Mouse (Mus musculus): ENCODE results near the gene Plcg1.

Gene Plcg1

DNA sequence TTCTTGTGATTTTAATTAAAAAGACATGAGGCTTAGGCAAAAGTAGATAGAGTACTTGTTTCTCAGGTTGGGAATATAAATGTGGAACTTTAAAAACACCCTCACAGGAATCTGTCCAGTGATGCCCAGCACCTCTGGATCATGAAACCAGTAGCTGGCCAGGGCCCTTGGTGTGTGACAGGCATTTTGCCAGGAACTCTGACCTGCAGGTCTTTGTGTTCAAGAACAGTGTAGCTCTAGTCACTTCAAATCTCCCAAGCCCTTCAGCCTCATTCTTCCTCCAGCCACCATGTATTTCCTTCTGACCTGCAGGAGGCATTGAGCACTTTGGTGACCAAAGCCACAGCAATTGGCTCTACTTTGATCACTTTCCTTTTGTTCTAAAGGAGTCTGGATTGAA, 39.3 kb downstream of the Plcg1 start:
- DNase-seq (ENCODE audit: low read depth, low spot score), result no peak

DNA sequence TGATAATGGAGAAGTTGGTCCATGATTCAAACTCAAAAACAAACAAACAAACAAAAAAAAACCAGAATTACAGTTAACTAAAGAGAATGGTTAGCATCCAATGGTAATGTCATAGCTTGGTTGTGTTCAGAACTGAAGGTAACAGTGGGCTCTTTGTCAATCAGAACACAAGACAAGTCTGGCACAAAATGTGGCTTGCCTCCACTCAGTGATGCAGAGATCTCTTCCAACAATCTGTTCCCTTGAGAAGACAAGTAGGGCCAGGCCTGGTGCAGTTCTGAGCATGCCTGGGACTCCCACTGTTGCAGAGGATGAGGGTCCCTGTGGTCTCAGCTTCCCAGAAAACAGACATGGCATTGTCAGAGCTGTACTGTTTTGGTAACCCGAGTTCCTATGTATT, 39.8 kb downstream of the Plcg1 start:
- no peak for DNase-seq (ENCODE audit: low read depth, low spot score)

DNA sequence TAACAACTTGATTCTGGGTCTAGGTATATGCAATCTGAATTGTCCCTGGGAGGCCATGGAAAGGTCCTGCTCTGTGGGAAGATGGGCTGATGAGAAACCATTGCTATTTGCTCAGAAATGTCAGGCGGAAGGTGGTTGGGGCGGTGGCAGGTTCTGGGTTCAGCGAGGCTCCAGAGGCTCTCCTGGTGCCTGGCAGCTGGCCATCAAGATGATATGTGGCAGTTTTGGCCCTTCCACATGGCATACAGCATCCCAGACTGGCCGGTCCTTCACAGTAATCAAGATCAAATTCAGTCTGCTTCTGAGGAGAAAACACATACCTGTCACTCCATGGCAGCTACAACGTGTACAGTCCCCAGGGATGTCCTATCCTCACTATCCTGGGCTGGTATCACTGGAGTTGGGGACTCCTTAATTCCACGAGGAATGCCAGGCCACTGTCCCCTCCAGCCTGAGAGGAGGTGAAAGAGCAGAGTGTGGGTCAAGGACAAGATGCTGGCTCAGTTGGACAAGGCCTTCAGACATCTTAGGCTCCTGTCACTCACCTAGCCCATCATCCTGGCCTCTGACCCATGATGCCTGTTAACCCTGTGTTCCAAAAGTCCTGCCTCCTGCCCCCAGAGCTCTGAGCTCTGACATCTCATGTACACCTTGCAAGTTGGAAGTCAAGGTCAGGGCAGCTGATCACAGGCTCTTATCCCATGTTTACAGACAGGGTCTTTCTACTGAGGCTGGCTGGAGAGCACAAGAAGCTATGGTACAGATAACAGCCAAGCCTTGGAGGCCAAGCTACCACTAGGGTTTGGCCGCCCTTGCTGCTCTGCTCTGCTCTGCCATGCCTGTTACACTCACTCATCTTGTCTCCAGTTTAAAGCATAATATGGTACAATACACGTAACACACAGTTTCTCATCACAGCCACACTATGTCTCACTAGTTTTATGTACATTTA, 40.5 kb downstream of the Plcg1 start:
- DNase-seq (ENCODE audit: low read depth, low spot score), result no peak

DNA sequence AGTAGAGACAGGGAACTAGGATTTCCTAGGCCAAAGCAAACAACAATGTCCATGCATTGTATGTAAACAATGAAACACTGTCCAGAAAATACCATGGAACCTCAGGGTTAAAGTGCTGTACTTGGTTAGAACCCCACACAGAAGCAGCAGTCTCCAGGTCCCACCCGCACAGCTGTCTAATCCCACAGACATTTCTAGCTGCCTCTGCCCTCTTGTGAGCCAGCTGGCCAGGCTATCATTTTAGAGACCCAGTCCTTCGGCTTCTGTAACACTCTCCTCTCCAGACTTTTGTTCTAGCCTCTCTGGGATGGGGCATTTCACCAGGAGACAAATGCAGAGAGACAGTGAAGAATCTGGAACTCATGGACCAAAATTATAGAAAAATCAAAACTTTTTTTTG, 46.9 kb downstream of the Plcg1 start:
- no peak for DNase-seq (ENCODE audit: low read depth, low spot score)

- DNase-seq (ENCODE audit: low read depth, low spot score), result no peak
These were observed 49.2 kb downstream of the Plcg1 start for GRCm38 (mm10) chr2:160780154-160780833.

DNA sequence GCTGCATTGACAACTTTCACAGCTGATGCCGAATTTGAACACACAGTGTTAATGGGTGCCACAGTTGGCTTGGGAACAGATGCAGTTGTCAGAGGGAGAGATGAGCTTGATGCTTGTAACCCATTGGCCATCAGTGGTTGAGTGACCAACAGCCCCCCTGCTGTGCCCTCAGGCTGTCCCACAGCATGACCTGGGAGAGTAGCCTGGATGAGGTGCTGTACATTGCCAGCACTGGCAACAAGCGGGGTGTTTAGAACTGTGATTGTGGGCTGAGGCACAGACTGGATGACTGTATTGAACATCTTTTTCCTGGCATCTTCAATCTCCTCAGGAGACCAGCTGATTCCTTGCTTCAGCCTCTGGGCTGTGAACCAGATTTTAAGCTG, 49.7 kb downstream of the Plcg1 start:
- DNase-seq (ENCODE audit: low read depth, low spot score), result no peak

GRCm38 (mm10) chr2:160786333-160786732, 55.2 kb downstream of the Plcg1 start:
- no peak for DNase-seq (ENCODE audit: low read depth, low spot score)

DNA sequence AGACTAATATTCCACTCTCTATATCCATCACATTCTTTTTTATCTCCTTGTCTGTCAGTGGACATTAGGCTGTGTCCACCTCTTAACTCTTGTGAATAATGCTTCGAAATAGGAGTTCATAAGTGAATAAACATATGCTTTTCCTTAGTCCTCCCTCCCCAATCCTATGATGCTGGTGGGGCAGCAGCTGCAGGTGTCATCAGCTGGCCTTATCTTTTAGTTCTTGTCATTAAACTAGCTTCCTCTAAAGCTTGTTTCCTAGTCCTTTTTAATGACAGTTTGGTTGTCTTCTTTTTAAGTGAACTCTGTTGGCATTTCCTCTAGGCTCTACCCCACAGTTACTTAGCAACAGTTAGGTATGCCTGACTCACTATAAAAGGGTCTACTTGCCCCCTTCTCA, 57.9 kb downstream of the Plcg1 start:
- DNase-seq (ENCODE audit: low read depth, low spot score), result no peak

DNA sequence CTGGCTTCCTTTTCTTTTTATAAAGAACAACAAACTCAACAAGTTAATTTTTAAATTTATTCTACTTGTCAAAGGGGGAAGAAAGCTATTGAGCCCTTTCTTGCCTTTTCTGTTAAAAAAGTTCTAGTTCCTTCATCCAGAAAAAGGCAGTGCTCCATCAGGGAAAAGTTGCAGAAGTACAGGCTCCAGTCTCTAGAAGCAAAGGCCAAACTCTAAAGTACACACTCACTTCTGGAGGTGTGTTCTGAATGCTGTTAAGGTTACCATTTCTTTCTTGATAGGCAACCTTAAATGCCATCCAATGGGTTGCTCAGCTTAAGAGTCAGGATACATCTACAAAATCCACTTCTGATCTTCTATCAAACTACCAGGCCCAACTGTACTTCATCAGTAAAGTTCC, 58.6 kb downstream of the Plcg1 start:
- DNase-seq (ENCODE audit: low read depth, low spot score), result no peak

DNA sequence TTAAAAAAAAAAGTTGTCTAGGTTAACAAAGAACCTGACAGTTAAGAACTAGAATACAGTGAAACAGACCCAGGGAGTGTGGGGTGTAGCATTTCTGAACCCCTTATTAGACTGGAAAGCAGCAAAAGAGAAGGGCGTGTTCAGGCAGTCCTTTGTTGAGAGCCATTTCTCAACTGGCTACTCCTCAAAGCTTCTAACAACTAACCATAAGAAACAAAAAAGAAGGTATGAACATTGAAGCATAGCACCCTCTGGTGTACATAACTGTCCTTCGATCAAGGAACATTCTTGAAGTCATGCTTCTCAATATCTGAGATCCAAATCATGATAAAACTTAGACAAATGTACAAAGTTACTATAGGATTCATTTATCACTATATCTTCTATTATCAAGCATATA, 62.0 kb downstream of the Plcg1 start:
- no peak for DNase-seq (ENCODE audit: low read depth, low spot score)

DNA sequence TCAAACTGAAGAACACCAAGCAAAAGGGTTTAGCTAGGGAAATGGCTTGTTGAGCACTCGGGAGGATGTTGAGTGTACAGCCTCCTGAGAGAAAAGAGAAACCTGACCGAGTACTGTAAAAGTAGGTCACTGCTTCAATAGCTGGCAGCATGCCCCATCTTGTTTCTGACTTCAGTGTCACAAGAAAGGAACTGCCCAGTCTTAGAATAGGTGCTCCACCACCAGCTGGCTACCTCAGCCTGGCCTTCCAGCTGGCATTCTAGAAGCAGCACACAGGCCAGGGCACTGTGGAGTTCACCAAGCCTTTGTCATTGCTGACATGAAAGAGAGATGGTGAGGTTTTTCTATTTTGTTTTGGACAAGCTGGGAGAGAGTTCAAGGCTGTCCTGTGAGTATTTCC, 65.9 kb downstream of the Plcg1 start:
- DNase-seq (ENCODE audit: low read depth, low spot score), result no peak

- no peak for DNase-seq (ENCODE audit: low read depth, low spot score)
These were observed 67.1 kb downstream of the Plcg1 start for GRCm38 (mm10) chr2:160798206-160798605.

GRCm38 (mm10) chr2:160800967-160801366, 69.9 kb downstream of the Plcg1 start:
- DNase-seq (ENCODE audit: low read depth, low spot score), result no peak

GRCm38 (mm10) chr2:160802326-160802725, 71.2 kb downstream of the Plcg1 start:
- DNase-seq (ENCODE audit: low read depth, low spot score), result no peak

DNA sequence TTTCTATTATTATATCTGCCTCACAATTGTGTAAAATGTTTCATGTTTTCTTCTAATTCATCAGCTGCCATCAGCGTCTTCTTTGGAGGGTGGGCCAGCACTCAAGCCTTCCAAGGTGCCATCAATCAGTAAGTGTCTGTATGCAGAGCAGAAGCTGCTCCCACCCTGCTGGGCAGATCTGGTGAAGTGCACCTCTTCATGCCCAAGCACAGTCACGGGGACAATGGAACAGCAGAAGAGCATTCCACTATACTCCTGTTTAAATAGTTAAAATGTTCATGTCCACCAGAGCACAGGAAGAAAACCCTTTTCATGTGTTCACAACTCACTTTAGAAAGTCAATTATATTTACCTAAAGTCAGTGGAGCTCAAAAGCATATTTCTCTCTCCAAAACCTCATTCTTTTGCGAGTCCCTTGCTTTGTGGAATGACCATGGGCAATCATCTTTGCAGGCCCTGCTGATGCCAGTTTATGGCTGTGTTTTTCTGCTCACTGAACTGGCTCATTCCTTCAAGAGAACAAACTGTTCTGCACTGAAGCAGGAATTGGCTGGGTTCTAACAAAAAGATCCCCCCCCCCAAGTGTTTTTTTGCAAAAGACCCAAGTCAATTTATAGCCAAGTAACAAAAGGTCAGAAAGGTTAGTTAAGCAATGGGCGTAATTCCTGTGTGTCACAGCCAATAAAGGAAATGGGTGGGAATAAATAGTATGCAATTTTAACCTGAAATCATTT, 73.9 kb downstream of the Plcg1 start:
- no peak for DNase-seq (ENCODE audit: low read depth, low spot score)

DNA sequence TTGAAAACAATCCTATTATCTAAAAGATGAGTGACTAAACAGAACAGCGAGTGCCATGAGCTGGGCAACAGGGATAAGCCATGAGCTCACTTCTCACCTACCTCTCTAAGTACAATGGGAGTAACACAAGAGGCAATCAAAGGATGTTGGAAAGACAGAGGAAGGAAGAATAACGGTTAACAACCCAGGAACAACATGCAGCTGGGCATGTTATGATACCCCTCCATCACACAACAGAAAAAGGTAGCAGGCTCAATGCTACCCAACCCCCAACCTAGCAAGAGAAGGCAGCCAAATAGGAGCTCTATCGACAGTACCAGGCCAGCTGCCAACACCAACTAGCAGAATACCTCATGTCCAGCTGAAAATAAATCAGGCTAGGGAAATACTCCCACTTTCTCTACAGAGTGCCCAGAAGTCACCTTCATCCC, 75.0 kb downstream of the Plcg1 start:
- no peak for DNase-seq (ENCODE audit: low read depth, low spot score)

DNA sequence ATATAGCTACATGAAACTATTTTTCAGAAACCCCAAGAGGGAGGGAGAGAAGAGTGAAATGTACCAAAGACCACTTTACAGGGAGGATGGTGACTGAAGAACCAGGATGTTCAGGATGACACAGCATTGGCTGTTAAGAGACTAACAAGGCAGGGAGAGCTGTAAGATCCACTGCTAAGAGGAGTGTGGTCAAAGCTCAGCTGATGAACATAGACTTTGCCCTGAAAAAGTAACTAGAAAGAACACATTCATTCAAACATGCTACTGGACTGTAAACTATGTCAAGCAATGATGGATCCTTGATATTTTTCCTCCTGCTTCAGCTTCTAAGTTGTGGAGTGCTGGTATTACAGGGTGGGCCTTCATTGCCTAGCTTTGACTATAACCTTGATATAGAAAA, 79.3 kb downstream of the Plcg1 start:
- DNase-seq (ENCODE audit: low read depth, low spot score), result no peak

DNA sequence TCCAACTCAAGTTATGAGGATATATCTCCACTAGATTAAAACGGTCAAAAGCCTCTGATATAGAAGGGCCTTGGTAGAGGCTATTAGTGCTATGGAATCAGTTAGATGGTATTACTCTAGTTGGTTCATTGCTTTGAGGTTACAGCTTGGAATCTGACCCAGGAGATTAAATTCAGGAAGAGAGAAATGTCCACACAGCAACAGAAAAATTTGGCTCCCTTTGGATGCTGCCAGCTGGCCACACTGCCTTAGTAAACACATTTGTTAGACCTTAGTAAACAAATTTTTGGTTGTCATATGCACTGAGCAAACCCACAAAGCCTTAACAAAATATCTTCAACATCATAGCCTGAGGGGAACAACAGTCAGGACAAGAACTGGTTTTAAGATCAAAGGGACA, 79.7 kb downstream of the Plcg1 start:
- no peak for DNase-seq (ENCODE audit: low read depth, low spot score)

Measured in retina, adult 2 months (tissue).